Mouse (Mus musculus) stomach, postnatal 0 days (tissue): ENCODE measurements at regions not wholly inside any gene's neighbourhood (a gene's known extent, or its start where the extent isn't known, plus 50 kb on each side); places are given as distances from the start of the nearest gene placed in this dataset.

ENCODE experiments used
- CTCF ChIP-seq: IDR thresholded peaks from 2 replicates; pipeline ENCODE4 v1.5.1; 2016; ENCODE audit warnings: antibody characterized with exemption, low read depth, mild to moderate bottlenecking, moderate library complexity
- EP300 ChIP-seq: optimal IDR thresholded peaks from 2 replicates; pipeline ENCODE3; 2016; ENCODE audit warnings: antibody characterized with exemption

- TF ChIP-seq CTCF (no peak), EP300 (no peak)
Measured at GRCm38 (mm10) chr17:59805870-59806269, 792.7 kb upstream of the Nudt12 start.
